Mouse (Mus musculus): ENCODE results near the gene Tprgl.
A peak's percentile ranks its signal among the peaks of the same experiment; 100 is the strongest.

Tprgl gene

GRCm38 (mm10) chr4:154160538-154161390 is at the start of gene Tprgl:
TSS of gene Tprgl (minus strand) at chr4:154160666.
- DNase-seq (ENCODE audit: low spot score) = peak; percentile 98

- DNase-seq (ENCODE audit: low spot score) = no peak
Observed at GRCm38 (mm10) chr4:154209825-154210224, 49.4 kb upstream of the Tprgl start.

GRCm38 (mm10) chr4:154209054-154209453 is 48.6 kb upstream of the Tprgl start:
- no peak for DNase-seq (ENCODE audit: low spot score)

- peak; percentile 12 for DNase-seq (ENCODE audit: low spot score)
Observed at GRCm38 (mm10) chr4:154207261-154207660, 46.8 kb upstream of the Tprgl start.

DNA sequence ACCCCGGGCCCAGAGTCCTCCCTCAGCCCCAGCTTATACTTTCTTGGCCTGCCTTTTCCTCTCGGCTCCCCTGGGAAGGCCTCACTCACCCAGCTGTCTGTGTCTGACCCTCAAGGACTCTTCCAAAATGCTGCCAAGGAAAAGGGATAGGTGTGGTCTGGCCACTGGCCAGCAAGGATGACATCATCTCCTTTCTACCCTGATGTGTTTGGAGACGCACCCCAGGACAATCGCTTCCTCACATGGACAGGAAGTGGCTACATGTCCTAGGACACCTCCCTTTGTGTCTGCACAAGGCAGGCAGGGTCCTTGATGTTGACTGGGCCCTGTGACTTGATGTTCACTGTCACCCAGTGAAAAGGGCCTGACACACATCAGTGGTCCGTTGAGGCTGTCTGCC is 44.9 kb upstream of the Tprgl start:
- no peak for DNase-seq (ENCODE audit: low spot score)

- no peak for DNase-seq (ENCODE audit: low spot score)
Observed at GRCm38 (mm10) chr4:154204532-154204931, 44.1 kb upstream of the Tprgl start.

DNA sequence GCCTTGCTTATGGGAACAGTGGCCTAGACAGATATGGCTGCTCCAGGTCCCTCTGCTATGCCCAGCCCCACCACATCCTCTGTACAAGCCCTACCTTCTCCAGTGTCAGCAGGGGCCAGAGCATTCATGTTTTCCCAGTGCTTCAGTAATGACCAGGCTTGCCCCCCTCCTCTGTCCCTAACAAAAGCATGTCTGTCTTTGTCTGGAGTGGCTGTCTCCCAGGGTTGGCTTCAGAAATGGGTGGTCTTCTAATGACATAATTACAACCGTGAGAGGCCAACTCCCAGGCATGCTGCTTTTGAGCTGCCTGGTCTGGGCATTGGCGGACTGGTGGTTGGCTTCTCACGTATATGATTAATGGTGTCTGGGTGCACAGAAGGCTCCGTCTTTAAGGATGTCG is 41.0 kb upstream of the Tprgl start:
- no peak for DNase-seq (ENCODE audit: low spot score)

DNA sequence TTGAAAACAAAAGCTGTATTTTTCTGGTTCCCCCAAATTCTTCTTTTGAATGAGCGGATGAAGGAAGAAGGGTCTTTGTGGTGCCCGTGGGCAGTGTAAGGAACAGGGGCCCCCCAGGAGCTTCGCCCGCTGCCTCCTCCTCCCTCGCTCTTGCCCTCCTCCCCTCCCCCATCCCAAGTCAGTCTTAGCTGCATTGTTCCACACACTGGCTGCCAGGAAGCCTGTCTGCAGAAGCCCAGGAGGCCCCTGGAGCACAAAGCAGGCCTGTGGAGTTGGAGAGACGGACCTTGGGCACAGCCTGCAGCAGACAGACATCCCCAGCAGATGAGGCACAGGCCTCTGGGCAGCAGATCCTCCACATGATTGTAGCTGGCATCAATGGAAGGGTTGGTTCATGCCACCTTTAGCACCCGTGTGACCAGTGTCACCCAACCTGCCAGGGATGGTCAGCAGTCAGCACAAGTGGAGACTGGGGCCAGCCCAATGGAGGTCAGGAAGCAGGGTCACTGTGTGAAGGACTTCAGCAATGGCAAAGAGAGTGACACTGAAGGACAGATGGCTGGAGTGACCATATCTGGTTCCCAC is 38.0 kb upstream of the Tprgl start:
- DNase-seq (ENCODE audit: low spot score) = no peak

GRCm38 (mm10) chr4:154197961-154198360 is 37.5 kb upstream of the Tprgl start:
- DNase-seq (ENCODE audit: low spot score) = no peak

DNA sequence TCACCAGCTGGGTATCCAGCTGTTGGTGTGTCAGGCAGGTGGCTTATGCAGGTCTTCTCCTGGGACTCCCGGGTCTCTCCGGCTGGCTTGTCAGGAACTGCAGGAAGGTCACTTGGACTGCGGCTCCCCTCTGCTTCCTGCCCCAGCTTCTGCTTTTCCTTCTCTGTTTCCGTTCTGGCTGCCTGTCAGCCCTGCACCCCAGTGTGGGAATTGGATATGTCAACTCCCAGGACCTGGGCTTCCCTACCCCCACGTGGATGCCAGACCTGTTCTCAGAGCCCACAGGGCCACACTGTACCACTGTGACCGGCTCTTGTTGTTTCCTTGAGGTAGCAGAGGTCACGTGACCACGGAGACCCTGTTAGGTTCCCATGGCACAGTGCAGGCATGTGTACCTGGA is 28.5 kb upstream of the Tprgl start:
- no peak for DNase-seq (ENCODE audit: low spot score)

GRCm38 (mm10) chr4:154186002-154186537 is 25.6 kb upstream of the Tprgl start:
- no peak for DNase-seq (ENCODE audit: low spot score)

- DNase-seq (ENCODE audit: low spot score) = no peak
Observed at GRCm38 (mm10) chr4:154185001-154185400, 24.5 kb upstream of the Tprgl start.

GRCm38 (mm10) chr4:154183566-154183965 is 23.1 kb upstream of the Tprgl start:
- DNase-seq (ENCODE audit: low spot score) = no peak

- DNase-seq (ENCODE audit: low spot score) = no peak
Observed at GRCm38 (mm10) chr4:154181001-154181400, 20.5 kb upstream of the Tprgl start.

GRCm38 (mm10) chr4:154177257-154177656 is 16.8 kb upstream of the Tprgl start:
- DNase-seq (ENCODE audit: low spot score) = no peak

DNA sequence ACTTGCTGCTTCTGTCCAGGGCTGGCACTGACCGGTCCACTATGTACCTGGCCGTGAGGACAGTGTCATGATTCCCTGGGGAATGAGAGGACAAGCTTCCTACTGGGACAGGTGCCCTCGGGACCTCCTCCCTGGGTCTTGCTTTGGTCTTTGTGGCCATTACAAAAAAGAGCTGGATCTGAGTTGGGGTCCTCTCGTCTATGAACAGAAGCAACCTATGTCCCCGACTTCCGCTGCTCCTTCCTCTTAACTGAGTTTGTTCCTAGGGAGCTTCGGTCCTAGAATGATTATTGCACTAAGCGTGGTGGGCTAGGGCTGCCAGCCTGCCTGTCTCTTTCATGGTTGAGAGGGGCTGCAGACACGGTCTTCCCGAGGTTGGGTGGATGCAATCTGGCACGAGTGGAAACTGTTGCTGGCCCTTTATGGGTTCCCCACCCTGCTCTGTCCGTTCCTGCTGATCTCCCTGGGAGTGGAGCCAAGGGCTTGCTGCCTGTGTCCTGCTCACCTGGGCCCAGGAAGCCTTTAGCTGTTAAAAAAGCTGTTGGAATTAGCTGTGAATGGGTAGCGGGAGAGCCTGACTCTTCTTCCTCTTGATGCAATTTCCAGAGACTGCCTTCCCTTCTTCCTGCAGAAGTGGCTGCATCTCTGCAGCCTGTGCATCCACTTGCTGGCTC is 11.6 kb upstream of the Tprgl start:
- DNase-seq (ENCODE audit: low spot score) = no peak

- no peak for DNase-seq (ENCODE audit: low spot score)
Observed at GRCm38 (mm10) chr4:154171151-154171930, 10.9 kb upstream of the Tprgl start.

DNA sequence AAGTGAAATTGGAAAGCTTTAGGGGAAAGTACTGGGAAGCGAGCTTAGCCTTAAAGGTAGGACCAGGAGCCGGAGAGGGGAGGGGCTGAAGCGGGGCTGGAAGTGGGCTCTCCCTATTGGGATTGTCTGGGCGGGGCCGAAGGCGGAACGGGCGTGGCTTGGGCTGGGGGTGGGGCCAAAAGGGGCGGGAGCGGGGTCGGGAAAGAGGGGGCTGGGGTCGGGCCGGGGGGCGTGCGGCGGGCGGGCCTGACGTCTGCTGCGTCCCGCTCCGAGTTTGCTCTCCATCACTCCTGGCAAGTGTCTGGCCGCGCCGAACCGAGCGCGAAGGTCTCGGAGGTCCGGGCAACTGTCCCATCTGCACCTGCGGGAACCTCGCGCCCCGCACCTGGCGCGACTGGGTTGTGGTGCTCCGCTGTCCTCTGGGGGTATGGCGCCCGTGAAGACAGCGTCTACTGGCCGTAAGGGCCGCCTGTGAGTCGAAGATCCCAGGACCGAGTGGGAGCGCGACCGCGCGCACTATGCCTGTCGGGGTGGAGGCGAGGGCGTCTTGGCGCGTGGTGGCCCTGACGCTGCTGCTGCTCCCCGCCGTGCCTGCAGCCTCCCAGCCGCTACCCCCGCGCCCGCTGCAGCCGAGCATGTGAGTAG is 10.2 kb upstream of the Tprgl start, which contains the start of gene Megf6:
Megf6 (plus strand) TSS at position 225 of the 645 bp plus-strand sequence.
- DNase-seq (ENCODE audit: low spot score) = no peak

DNA sequence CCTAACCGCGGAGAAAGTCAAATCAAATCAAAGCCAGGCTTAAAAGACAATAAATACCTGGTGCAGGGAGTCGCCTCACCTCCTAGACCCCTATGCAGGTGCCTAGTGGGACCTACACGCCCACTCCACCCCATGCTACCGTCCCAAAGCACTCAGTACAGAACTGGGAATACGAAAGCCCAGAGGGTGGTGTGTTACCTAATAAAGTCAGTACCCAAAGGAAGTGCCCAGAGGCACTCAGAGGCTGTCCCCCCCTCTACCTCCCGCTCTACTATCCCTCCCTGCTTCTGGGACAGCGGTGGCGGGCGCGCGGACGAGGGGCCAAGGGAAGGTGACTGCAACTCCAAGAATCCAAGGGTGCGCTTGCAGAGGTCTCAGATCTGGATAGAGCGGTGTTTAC is 9.6 kb upstream of the Tprgl start:
- DNase-seq (ENCODE audit: low spot score) = no peak

DNA sequence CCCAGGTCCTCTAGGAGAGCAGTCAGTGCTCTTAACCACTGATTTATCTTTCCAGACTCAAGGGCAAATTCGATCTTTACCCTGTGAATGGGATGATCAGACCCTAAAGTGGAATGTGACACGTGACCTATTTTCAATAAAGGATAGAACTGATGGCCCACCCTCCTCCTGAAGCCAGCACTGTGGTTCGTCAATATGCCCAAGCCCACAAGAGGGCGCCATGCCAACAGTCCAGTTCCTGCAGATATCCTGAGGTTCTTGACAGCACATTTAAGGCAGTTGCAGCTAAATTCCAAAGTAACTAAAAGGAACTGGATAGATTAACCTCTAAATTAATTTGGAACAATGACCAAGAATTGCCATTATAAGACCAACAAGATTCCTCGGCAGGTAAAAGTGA is 6.6 kb upstream of the Tprgl start:
- DNase-seq (ENCODE audit: low spot score) = no peak

DNA sequence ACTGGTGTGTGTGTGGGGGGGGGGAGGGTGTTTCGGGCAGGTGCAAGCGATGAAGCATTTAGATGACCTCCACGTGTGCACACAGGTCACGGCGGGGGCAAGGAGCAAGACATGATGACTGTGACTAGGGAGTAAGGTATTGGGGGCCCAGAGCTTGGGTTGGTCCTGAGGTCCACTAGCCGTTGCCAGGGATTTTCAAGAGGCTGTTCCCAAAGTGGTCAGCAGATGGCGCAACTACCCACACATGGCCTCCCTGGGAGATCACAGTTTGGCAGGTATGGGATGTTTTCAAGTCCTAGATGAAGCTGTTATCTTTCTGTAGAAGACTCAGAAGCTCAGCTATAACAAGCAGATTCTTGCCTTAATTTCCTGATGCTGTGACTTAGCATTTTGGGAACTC is 2.8 kb upstream of the Tprgl start:
- peak; percentile 62 for DNase-seq (ENCODE audit: low spot score)

Data from spleen, adult 12 weeks (tissue).